Mouse (Mus musculus): ENCODE results near the gene Gm8050.
"Not testable (repeated sequence)": the region's sequence is repeated elsewhere in the genome, so short reads cannot be mapped to it uniquely, and the experiment has no call there.

GRCm38 (mm10) chr14:6684070-6684469, 36.0 kb downstream of the Gm8050 start, which contains the start of gene Gm10251:
- TF ChIP-seq EP300 (IDR thresholded peaks at IDR 0.05; ENCODE audit: insufficient read depth, low read depth, low read length); POLR2A (IDR thresholded peaks at IDR 0.05; ENCODE audit: insufficient read depth, low read length); CTCF (IDR thresholded peaks at IDR 0.05; ENCODE audit: low read depth, low read length): not testable (repeated sequence)

All from ES-Bruce4 (cell line).